Mouse (Mus musculus) stomach, postnatal 0 days (tissue): ENCODE data around the gene Cnot10. TPM values are rescaled to one million over a fixed set of nuclear protein-coding genes. Genes with fewer than 3 reads are reported as not detected.

Experiments
- ATAC-seq: fragments of 200-750 bp; cut with Nextera tagmentation; 2 replicates; pipeline ENCODE4 v1.8.0; 2017; ENCODE audit not compliant: low FRiP score, low TSS enrichment
- DNase-seq: peaks from one replicate; pipeline ENCODE4 v3.0.0-alpha.2; 2016; ENCODE audit warnings: low spot score
- H3K27ac ChIP-seq: fragments of 300-500 bp; sonication (generic); replicated peaks from 2 replicates; pipeline ENCODE4 v1.5.1; 2014; ENCODE audit warnings: mild to moderate bottlenecking, control low read depth
- H3K27me3 ChIP-seq: fragments of 300-500 bp; sonication (generic); 2 replicates; pipeline ENCODE4 v1.6.1; 2014; ENCODE audit warnings: low read length; ENCODE audit not compliant: control insufficient read depth, insufficient read depth
- H3K36me3 ChIP-seq: fragments of 300-500 bp; sonication (generic); 2 replicates; pipeline ENCODE4 v1.6.1; 2014; ENCODE audit warnings: low read length, mixed read lengths; ENCODE audit not compliant: control insufficient read depth, insufficient read depth
- H3K4me1 ChIP-seq: fragments of 300-500 bp; sonication (generic); replicated peaks from 2 replicates; pipeline ENCODE4 v1.6.1; 2014; ENCODE audit warnings: antibody characterized with exemption; ENCODE audit not compliant: control insufficient read depth, insufficient read depth
- H3K4me2 ChIP-seq: fragments of 300-500 bp; sonication (generic); replicated peaks from 2 replicates; pipeline ENCODE4 v1.6.1; 2014; ENCODE audit warnings: low read depth, mild to moderate bottlenecking, control low read depth, moderate library complexity
- H3K4me3 ChIP-seq: fragments of 300-500 bp; sonication (generic); 2 replicates; pipeline ENCODE4 v1.5.1; 2014; ENCODE audit warnings: low read depth, low read length, control low read depth
- H3K9ac ChIP-seq: fragments of 300-500 bp; sonication (generic); 2 replicates; pipeline ENCODE4 v1.6.1; 2014; ENCODE audit warnings: mild to moderate bottlenecking, low read length, control low read depth, mixed read lengths
- H3K9me3 ChIP-seq: fragments of 300-500 bp; sonication (generic); 2 replicates; pipeline ENCODE4 v1.6.1; 2016; ENCODE audit warnings: low read length; ENCODE audit not compliant: control insufficient read depth
- CTCF ChIP-seq: IDR thresholded peaks from 2 replicates; pipeline ENCODE4 v1.5.1; 2016; ENCODE audit warnings: antibody characterized with exemption, low read depth, mild to moderate bottlenecking, moderate library complexity
- EP300 ChIP-seq: optimal IDR thresholded peaks from 2 replicates; pipeline ENCODE3; 2016; ENCODE audit warnings: antibody characterized with exemption
- WGBS: fragments of 180-500 bp; shearing (Covaris S2); extraction: QIAGEN DNeasy Blood & Tissue Kit; methylation state at CpG from one replicate; pipeline ENCODE4 v1.1.7; 2014; 5-methylcytosine and 5-hydroxymethylcytosine counted together
- polyA plus RNA-seq: library from polyadenylated mRNA; unstranded; fragments of >200 nt; fragmentation: Nextera tagmentation; extraction: Ambion mirVana; gene quantifications from 2 replicates; pipeline ENCODE4 v1.2.1, GENCODE M21; 2015

Cnot10 gene
- polyA plus RNA-seq, 1 experiment from 2014 or later = 24.4 TPM

DNA sequence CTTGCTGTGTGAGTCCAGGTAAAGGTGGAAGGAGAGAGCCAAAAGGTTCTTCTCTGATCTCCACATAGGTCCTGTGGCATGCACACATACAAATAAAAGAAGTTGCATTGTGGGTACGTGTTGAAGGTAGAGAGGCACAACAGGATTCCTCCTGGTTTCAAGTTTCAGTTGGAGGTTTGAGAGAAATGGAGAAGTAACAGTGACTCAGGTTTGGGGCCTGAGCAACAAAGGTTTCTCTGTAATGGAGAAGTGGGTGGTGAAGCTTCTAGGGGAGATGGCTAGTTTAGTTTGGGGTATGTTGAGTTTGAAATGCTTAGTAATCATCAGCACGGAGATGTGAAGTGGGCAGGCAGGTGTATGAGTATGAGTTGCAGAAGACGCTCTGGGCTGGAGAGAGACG lies 42.2 kb upstream of the Cnot10 start:
- Histone ChIP-seq H3K27ac (no peak overlapping the region), H3K9me3 (no peaks in the 10 kb centered on the region), H3K9ac (no peak overlapping the region), H3K4me1 (no peaks in the 10 kb centered on the region), H3K4me2 (no peak overlapping the region), H3K36me3 (no peaks in the 10 kb centered on the region), H3K4me3 (no peak overlapping the region), H3K27me3 (no peaks in the 10 kb centered on the region)
- WGBS = 79% methylated on average over 4 of the region's 4 CpGs
- DNase-seq = no peak
- TF ChIP-seq EP300 = no peak
- TF ChIP-seq CTCF = no peak
- no peak for ATAC-seq

DNA sequence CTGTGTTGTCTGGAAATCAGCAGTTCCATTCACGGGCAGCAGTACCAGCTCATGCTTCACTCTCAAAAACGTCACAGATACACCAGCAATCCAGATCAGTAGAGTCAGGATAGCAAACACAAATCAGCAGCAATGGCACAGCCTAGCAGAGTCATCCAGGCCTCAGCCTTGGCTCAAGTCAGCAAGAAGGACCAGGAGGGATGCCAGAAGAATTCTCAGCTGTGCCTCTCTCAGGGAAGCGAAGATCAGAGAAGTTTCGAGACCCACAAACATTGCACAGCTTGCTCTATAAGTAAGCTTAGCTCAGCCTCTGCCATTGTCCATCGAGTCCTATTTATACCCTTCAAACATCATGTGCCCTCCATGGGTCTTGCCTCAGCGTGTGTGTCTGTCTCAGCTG lies 40.5 kb upstream of the Cnot10 start:
- no peaks in the 10 kb centered on the region for H3K4me1 ChIP-seq
- no peaks in the 10 kb centered on the region for H3K9me3 ChIP-seq
- no peak overlapping the region for H3K4me3 ChIP-seq
- 64% methylated on average over 6 of the region's 6 CpGs for WGBS
- no peaks in the 10 kb centered on the region for H3K27me3 ChIP-seq
- ATAC-seq (no peak), DNase-seq (no peak)
- H3K9ac ChIP-seq = no peak overlapping the region
- H3K27ac ChIP-seq = no peak overlapping the region
- no peak overlapping the region for H3K4me2 ChIP-seq
- no peak for TF ChIP-seq EP300
- TF ChIP-seq CTCF = no peak
- H3K36me3 ChIP-seq = no peaks in the 10 kb centered on the region

DNA sequence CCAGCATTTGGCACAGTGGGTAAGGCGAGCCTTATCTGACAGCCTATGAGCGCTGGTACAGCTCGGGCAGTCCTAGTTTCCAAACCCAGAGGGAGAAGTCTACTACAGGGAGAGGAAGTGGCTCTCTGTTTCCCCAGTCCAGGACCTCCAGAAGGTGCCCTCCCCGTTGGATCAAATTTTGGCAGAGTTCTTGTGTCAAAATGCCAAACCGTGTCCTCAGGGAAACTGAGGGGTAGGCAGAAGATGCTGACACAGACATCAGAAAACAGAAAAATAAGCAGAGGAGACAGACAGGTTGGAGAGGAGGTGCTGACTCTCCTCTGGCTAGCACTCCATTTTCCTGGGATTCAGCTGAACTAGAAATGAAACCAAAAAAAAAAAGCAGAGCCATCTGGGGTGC lies 40.0 kb upstream of the Cnot10 start:
- Histone ChIP-seq H3K36me3 (no peaks in the 10 kb centered on the region), H3K4me1 (no peaks in the 10 kb centered on the region), H3K27me3 (no peaks in the 10 kb centered on the region), H3K27ac (no peak overlapping the region), H3K9me3 (no peaks in the 10 kb centered on the region), H3K4me3 (no peak overlapping the region), H3K9ac (no peak overlapping the region), H3K4me2 (no peak overlapping the region)
- ATAC-seq (no peak), DNase-seq (no peak)
- no peak for TF ChIP-seq EP300
- no peak for TF ChIP-seq CTCF
- 75% methylated on average over 5 of the region's 5 CpGs for WGBS

DNA sequence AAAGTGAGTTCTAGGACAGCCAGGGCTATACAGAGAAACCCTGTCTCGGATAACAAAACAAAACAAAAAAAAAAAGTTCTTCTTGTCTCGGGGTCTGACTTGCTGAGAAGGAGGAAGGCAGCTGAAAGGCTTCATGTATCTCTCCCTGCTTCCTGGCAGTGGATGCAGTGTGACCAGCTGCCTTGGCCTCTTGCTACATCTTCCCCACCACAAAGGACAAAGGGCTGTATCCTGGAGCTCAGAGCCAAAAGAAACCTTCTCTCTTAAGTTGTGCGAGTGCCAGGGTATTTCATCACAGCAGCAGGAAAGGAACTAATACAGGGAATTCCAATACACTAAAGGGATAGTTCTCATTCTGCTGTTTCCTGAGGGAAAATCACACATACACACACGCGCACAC lies 38.6 kb upstream of the Cnot10 start:
- Histone ChIP-seq H3K9me3 (no peaks in the 10 kb centered on the region), H3K9ac (no peak overlapping the region), H3K27ac (no peak overlapping the region), H3K4me2 (no peak overlapping the region), H3K4me1 (no peaks in the 10 kb centered on the region), H3K27me3 (no peaks in the 10 kb centered on the region), H3K36me3 (no peaks in the 10 kb centered on the region), H3K4me3 (no peak overlapping the region)
- TF ChIP-seq EP300 (no peak), CTCF (no peak)
- ATAC-seq (no peak), DNase-seq (no peak)
- WGBS = 78% methylated on average over 5 of the region's 5 CpGs

DNA sequence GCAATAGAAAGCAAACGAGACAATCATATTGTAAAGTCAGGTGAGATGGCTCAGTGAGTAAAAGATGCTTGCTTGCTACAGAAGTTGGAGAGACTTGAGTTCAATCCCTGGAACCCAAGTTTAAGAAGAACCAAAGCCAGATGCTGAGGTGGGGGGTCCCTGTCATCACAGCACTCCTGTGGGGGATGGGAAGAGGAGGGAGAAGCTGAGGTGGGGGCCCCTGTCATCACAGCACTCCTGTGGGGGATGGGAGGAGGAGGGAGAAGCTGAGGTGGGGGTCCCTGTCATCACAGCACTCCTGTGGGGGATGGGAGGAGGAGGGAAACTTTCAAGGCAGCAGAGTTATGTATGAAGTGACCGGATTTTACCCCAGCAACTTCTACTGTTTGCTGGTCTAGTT lies 33.6 kb upstream of the Cnot10 start:
- no peak for TF ChIP-seq EP300
- TF ChIP-seq CTCF = no peak
- ATAC-seq (no peak), DNase-seq (no peak)
- 42% methylated on average over 2 of the region's 2 CpGs for WGBS
- Histone ChIP-seq H3K9me3 (no peaks in the 10 kb centered on the region), H3K36me3 (no peaks in the 10 kb centered on the region), H3K4me2 (no peak overlapping the region), H3K4me1 (no peaks in the 10 kb centered on the region; the same call in 1 of the 2 replicates), H3K4me3 (no peak overlapping the region), H3K27ac (no peak overlapping the region), H3K9ac (no peak overlapping the region), H3K27me3 (no peaks in the 10 kb centered on the region)

DNA sequence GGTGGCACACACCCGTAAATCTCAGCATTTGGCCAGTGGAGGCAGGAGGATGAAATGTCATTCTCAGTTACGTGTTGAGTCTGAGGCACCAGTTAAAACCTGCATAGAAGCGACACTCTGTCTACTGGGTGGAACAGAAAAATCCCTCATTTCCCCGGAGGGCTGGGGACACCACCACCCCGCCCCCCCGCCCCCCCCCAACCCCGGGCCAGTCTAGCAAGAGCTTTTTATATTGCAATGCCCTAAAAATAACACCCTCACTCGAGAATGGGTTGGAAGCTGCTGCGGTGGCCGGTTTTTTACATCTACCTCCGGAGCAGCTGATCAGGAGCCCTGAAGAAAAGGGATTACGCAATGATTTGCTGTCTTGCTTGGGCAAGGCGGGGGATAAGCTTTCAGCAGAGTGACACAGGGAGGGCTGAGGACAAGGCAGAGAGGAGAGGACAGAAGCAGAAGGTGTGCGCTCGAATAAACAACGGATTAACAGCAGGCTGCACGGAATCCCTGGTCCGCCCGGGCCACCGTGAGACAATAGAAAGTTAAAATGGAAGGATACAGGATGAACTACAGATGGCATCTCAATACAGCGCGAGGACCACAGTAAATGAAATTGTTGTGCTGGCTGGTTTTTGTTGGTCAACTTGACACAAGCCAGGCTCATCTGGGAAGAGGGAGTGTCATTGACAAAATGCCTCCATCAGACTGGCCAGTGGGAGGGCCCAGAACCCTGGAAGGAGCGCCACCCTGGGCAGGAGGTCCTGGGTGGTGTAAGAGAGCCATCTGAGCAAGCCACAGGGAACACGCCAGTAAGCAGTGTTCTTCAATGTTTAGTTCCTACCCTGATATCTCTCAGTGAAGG lies 32.9 kb upstream of the Cnot10 start:
- Histone ChIP-seq H3K9ac (peak overlapping the region; percentile 27; the same call in 1 of the 2 replicates), H3K4me1 (no peaks in the 10 kb centered on the region; the same call in 1 of the 2 replicates), H3K27ac (no peak overlapping the region), H3K27me3 (no peaks in the 10 kb centered on the region), H3K36me3 (no peaks in the 10 kb centered on the region), H3K4me2 (peak overlapping the region; percentile 50), H3K4me3 (peak overlapping the region; percentile 21), H3K9me3 (no peaks in the 10 kb centered on the region)
- TF ChIP-seq CTCF (no peak), EP300 (no peak)
- 5% methylated on average over 24 of the region's 24 CpGs for WGBS
- DNase-seq = no peak
- no peak for ATAC-seq
